Mouse (Mus musculus): ENCODE results near the gene Mri1. TPM values are rescaled to one million over a fixed set of nuclear protein-coding genes. Genes with fewer than 3 reads are reported as not detected.

Mri1 gene
- polyA plus RNA-seq, 1 experiment, result 13.0 TPM

GRCm38 (mm10) chr8:84218143-84218542 is 39.0 kb downstream of the Mri1 start:
- peak overlapping the region; percentile 30 for H3K27ac ChIP-seq (replicated peaks; ENCODE audit: low read depth, low read length)
- H3K4me1 ChIP-seq (ENCODE audit: control insufficient read depth, insufficient read depth, insufficient read length, low read length), result no peaks in the 10 kb centered on the region
- H3K4me3 ChIP-seq (ENCODE audit: insufficient read depth, low read depth, low read length), result no peak overlapping the region

- Histone ChIP-seq H3K4me1 (ENCODE audit: control insufficient read depth, insufficient read depth, insufficient read length, low read length) (no peaks in the 10 kb centered on the region), H3K27ac (replicated peaks; ENCODE audit: low read depth, low read length) (no peak overlapping the region), H3K4me3 (ENCODE audit: insufficient read depth, low read depth, low read length) (no peak overlapping the region)
Measured at GRCm38 (mm10) chr8:84217206-84217605, 39.9 kb downstream of the Mri1 start.

GRCm38 (mm10) chr8:84213277-84213676 is 43.8 kb downstream of the Mri1 start:
- H3K4me1 ChIP-seq (ENCODE audit: control insufficient read depth, insufficient read depth, insufficient read length, low read length), result peaks cover 6% of the 10 kb centered on the region
- no peak overlapping the region for H3K4me3 ChIP-seq (ENCODE audit: insufficient read depth, low read depth, low read length)
- no peak overlapping the region for H3K27ac ChIP-seq (replicated peaks; ENCODE audit: low read depth, low read length)

GRCm38 (mm10) chr8:84211881-84212563 is 45.1 kb downstream of the Mri1 start:
- H3K27ac ChIP-seq (replicated peaks; ENCODE audit: low read depth, low read length), result no peak overlapping the region
- no peak overlapping the region for H3K4me3 ChIP-seq (ENCODE audit: insufficient read depth, low read depth, low read length)
- peaks cover 12% of the 10 kb centered on the region for H3K4me1 ChIP-seq (ENCODE audit: control insufficient read depth, insufficient read depth, insufficient read length, low read length)

- Histone ChIP-seq H3K27ac (replicated peaks; ENCODE audit: low read depth, low read length) (no peak overlapping the region), H3K4me3 (ENCODE audit: insufficient read depth, low read depth, low read length) (no peak overlapping the region), H3K4me1 (ENCODE audit: control insufficient read depth, insufficient read depth, insufficient read length, low read length) (peaks cover 12% of the 10 kb centered on the region)
Measured at GRCm38 (mm10) chr8:84211202-84211601, 45.9 kb downstream of the Mri1 start.

GRCm38 (mm10) chr8:84210167-84210791 is 46.8 kb downstream of the Mri1 start:
- Histone ChIP-seq H3K27ac (replicated peaks; ENCODE audit: low read depth, low read length) (peak overlapping the region; percentile 43), H3K4me3 (ENCODE audit: insufficient read depth, low read depth, low read length) (peak overlapping the region; percentile 27; the same call in 1 of the 2 replicates), H3K4me1 (ENCODE audit: control insufficient read depth, insufficient read depth, insufficient read length, low read length) (peaks cover 12% of the 10 kb centered on the region)

GRCm38 (mm10) chr8:84208381-84209380 is 48.4 kb downstream of the Mri1 start:
- Histone ChIP-seq H3K4me3 (ENCODE audit: insufficient read depth, low read depth, low read length) (no peak overlapping the region), H3K27ac (replicated peaks; ENCODE audit: low read depth, low read length) (peak overlapping the region; percentile 92), H3K4me1 (ENCODE audit: control insufficient read depth, insufficient read depth, insufficient read length, low read length) (peaks cover 12% of the 10 kb centered on the region)

GRCm38 (mm10) chr8:84207811-84208210 is 49.3 kb downstream of the Mri1 start:
- Histone ChIP-seq H3K4me3 (ENCODE audit: insufficient read depth, low read depth, low read length) (0 out of 2 replicates have a peak overlapping the region, but pooled peaks have one; percentile 12), H3K4me1 (ENCODE audit: control insufficient read depth, insufficient read depth, insufficient read length, low read length) (peaks cover 12% of the 10 kb centered on the region), H3K27ac (replicated peaks; ENCODE audit: low read depth, low read length) (peak overlapping the region; percentile 92)

- Histone ChIP-seq H3K4me3 (ENCODE audit: insufficient read depth, low read depth, low read length) (no peak overlapping the region), H3K4me1 (ENCODE audit: control insufficient read depth, insufficient read depth, insufficient read length, low read length) (peaks cover 12% of the 10 kb centered on the region), H3K27ac (replicated peaks; ENCODE audit: low read depth, low read length) (0 out of 2 replicates have a peak overlapping the region, but pooled peaks have one; percentile 5)
Measured at GRCm38 (mm10) chr8:84206666-84207065, 50.5 kb downstream of the Mri1 start.

GRCm38 (mm10) chr8:84205073-84205472 is 52.1 kb downstream of the Mri1 start:
- peak overlapping the region; percentile 98 for H3K27ac ChIP-seq (replicated peaks; ENCODE audit: low read depth, low read length)
- peaks cover 12% of the 10 kb centered on the region for H3K4me1 ChIP-seq (ENCODE audit: control insufficient read depth, insufficient read depth, insufficient read length, low read length)
- no peak overlapping the region for H3K4me3 ChIP-seq (ENCODE audit: insufficient read depth, low read depth, low read length)

GRCm38 (mm10) chr8:84203975-84204772 is 53.0 kb downstream of the Mri1 start:
- Histone ChIP-seq H3K27ac (replicated peaks; ENCODE audit: low read depth, low read length) (peak overlapping the region; percentile 98), H3K4me1 (ENCODE audit: control insufficient read depth, insufficient read depth, insufficient read length, low read length) (peaks cover 12% of the 10 kb centered on the region), H3K4me3 (ENCODE audit: insufficient read depth, low read depth, low read length) (peak overlapping the region; percentile 88)

GRCm38 (mm10) chr8:84202938-84203917 is 53.9 kb downstream of the Mri1 start:
- H3K4me3 ChIP-seq (ENCODE audit: insufficient read depth, low read depth, low read length), result peak overlapping the region; percentile 88
- H3K27ac ChIP-seq (replicated peaks; ENCODE audit: low read depth, low read length), result peak overlapping the region; percentile 98
- H3K4me1 ChIP-seq (ENCODE audit: control insufficient read depth, insufficient read depth, insufficient read length, low read length), result peaks cover 7% of the 10 kb centered on the region

GRCm38 (mm10) chr8:84202466-84202865 is 54.7 kb downstream of the Mri1 start:
- Histone ChIP-seq H3K4me3 (ENCODE audit: insufficient read depth, low read depth, low read length) (peak overlapping the region; percentile 88), H3K4me1 (ENCODE audit: control insufficient read depth, insufficient read depth, insufficient read length, low read length) (peaks cover 5% of the 10 kb centered on the region), H3K27ac (replicated peaks; ENCODE audit: low read depth, low read length) (peak overlapping the region; percentile 98)
